Mouse (Mus musculus) frontal cortex, postnatal 10 days (tissue): ENCODE results near the gene Myo1b.
"Not testable (repeated sequence)": the region's sequence is repeated elsewhere in the genome, so short reads cannot be mapped to it uniquely, and the experiment has no call there.

Experiments used
- DNase-seq, 2 experiments: peaks; one replicate each; pipeline ENCODE4 v3.0.0; 2022; ENCODE audit warnings: low spot score in 2 of 2, mixed read lengths in 1 of 2

The Myo1b gene

DNA sequence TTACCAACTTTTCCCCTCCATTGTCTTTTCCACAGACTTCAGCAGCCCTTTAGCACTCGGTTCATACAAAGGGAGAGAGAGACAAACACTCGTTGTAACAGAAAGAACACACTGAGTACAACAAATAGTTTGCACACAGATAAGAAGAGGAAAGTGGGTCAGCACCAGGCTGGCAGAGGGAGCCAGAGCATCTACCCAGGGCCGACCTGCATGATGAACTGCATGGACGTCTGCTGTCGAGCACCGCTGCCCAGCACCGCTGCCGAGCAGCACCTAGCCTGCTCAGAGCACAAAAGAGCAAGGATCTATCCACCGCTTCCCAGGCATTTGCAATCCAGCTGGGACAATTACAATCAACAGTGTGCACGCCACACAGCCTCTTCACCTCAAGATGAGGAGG lies 19.9 kb downstream of the Myo1b start:
- no peak for DNase-seq

DNA sequence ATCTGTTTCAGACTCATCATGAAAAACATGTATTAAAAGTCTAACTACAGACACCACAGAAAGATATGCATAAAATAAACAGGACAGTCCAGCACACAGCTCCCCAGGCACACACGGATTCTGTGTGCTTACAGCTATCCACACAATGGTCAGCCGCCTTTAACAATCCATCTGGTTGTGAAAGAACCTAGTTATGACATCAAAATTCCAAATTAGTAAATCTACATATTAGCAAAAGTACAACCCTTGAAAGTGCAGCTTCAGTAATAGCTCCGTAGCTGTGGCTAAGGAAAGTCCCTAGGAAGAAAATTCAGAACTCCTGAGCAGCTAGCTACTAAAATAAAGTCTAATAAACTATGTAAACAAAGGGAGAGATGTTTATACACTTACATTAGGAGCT lies 21.1 kb downstream of the Myo1b start:
- no peak for DNase-seq

DNA sequence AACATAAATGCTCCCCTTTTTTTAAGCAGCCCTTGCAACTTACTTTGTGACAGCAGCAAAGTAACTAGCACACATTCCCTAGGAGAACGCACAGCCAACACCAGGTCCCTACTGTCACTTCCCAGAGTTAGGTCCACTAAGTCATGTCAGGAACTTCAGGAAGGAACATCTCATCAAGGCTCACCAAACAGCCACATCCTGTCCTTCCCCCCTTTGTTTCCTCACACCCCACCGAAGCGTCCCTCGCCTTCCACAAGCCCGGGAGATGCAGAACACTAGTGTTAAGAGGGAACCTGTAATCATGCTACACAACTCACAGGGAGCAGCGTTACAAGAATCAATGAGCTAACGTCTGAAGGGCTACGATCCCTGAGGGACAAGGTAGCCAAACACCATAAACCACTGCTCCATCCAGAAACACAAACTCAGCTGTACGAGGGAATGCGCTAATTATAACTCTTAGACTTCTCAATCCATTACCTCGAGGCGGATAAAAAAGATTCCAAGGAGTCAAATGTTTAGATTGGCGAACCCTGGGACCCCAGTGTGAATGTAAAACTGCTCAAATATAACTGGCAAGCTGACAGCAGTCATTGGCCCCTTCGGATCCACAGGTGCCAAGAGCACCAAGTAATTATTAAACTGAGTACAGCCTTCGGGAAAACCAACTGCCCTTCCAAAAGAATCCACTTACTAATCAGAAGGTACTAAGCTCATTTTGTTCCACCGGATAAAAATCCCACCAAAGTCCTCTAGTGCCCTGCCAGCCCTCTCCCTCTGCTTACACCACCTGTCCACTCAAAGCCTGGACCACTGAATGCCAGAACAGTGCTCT lies 22.1 kb downstream of the Myo1b start:
- no peak for DNase-seq

DNA sequence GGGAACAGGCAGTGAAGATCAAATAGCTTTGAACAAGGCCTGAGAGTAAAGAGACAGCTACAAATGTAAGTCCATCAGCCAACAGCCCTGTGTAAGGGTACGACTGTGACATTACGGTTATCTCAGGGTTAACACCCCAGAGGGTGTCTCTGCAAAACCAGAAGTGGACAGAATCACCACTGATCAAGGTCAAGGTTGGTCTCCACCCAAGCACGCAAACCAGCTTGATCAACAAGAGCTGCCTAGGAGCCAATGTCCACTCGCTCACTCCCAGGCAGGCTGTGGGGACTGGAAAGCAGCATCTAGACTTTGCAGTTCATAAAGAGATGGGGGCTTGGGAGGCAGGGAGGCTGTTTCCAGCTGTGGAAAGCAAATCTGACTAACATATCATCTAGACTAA lies 23.9 kb downstream of the Myo1b start:
- DNase-seq, result no peak

DNA sequence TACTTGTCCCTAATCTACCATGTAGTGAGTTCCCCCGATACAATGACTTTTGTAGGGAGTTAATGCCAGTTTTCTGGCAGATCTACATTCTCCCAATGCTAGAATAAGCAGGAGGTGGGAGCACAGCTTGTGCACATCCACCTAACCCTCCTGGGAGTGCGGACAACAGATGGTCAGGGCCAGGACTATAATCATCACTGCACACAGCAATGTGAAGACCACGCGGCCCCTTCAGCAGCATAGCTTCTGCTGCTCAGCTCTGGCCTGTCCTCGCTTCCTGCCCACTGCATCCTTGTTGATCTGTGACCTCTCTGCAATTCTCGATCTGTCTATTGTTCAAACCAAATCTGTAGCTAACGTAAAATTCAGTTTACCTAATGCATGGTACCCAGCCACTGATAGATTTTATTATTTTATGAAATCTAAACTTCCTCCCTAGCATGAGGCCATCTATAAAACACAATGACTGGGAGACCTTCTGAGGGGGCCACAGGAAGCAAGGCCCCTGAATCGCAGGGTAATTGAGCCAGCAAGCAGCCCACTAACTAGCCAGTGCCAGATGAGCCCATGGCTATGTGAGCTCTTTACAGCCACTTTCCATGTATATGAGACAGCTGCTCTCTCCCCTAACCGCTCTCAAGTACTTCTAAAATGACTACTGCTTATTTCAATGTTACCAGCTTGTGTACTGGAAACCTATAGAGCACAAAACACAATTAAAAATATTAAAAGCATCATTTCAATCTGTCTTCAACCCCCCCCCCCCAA lies 27.6 kb downstream of the Myo1b start:
- no peak for DNase-seq

DNA sequence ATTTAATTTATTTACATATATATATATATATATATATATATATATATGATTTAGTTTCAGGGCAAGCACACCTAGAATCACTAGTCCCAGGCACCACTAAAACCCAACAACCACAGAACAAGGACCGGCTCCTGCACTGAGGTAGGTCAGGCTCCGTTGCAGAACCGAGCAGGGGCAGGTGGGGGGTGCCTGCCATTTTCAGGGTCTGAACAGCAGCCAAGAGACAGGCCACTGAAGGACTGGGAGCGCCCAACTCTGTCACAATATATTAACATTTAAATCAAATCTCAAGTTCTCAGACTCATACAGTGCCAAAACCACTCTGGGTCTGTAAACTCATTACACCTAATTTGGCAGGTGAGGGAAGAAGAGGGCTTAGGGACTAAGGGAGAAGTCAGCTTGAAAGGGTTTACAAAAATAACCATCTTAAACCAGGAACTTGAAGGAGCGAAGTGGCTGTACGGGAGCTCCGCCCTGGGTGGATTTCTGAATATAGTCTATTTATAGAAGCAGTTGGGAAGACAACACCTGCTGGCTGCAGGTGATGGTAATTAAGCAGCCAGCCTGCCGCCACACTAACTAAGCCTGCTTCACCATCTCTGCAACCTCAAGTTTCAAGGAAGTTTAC lies 30.4 kb downstream of the Myo1b start:
- DNase-seq, result no peak

DNA sequence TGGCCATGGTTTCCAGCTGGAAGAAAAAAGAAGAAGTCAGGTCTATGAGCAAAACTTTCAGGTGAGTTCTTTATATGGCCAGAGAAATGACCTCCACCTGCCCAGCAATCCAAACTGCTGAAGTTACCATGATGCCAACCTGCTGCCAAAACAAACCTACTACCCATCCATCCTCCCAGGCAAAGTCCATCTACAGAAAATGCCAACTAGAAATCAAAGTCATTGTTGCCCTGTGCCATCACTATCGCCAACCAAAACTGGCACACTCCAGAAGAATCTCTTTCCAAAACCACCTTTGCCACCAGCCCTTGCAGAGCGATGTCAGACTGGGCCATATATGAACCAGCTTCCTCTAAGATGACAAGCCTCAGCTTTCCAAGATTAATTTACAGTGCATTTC lies 32.7 kb downstream of the Myo1b start:
- DNase-seq, result no peak

DNA sequence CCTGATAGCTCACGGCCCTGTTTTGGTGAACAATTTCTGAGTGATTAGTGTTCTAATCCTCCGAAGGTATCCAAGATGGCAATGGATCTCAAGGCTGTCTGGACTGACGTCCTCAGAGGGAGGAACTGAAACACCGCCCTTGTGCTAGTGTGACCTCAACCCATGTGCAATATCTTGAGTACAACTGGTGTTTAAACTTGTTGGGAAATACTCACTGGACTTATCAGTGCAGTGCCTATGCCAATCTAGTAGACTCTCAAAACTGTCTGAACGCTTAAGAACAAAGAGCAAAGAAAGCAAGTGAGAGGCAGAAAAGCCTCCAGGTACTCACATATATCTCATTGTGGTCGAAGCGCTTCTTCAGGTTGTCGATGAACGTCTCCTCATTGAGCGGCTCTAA lies 33.1 kb downstream of the Myo1b start:
- no peak for DNase-seq

DNA sequence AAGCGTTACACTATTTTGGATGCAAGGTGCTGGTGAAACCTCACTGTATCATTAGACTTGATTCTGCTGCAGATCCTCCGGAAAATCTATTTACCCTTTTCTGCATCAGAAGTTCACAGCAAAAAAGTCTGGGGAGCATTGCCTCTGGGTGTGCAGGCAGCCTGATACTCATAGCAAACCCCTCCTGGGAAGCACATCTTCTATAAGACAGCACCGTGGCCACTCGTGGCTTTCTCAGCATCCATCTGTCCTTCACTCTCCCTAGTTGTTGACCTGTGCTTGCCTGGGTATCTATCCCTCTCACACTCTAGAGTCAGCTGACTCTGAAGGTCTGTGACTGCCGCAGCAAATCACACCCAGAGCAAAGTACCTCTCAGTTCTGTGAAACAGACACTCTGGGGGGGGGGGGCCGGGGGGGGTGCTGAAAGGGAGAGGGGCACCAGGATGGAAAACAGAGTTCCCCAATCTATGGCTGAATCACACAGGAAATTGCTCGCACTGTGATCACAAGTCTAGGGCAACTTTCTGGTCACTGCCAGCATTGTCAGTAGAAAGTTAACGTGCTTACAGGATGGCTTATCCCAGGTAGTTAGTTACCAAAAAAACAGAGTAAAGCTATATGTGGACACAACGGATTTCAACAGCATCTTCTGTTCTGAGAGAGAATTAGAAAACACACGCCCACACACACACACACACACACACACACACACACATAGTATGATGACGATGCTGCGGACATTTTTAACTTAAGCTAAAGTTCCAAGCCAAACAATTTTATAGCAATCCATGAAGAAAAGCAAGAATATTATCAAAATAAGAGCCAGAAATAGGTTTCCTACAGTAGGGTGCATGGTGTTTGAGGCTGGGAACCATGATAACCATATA lies 35.7 kb downstream of the Myo1b start:
- DNase-seq, result no peak

DNA sequence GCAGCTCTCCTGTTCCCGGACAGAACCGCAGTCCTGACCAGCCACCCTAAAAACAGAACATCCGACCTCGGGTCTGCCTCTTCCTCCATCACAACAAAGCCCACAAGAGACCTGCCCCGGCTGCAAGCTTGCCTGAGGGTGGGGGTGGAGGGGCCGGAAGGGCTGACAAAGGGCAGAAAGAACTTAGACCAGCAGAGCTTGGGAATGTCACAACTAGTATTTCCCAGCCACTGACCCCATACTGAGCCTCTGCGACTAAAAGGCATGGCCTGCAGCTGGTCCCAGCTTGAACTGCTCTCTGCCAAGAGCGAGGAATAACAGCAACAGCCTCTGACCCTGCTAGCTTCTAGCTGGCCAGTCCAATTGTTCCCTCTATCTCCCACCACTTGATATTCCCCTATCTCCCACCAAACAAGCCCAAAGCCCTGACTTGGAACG lies 36.5 kb downstream of the Myo1b start:
- no peak for DNase-seq

DNA sequence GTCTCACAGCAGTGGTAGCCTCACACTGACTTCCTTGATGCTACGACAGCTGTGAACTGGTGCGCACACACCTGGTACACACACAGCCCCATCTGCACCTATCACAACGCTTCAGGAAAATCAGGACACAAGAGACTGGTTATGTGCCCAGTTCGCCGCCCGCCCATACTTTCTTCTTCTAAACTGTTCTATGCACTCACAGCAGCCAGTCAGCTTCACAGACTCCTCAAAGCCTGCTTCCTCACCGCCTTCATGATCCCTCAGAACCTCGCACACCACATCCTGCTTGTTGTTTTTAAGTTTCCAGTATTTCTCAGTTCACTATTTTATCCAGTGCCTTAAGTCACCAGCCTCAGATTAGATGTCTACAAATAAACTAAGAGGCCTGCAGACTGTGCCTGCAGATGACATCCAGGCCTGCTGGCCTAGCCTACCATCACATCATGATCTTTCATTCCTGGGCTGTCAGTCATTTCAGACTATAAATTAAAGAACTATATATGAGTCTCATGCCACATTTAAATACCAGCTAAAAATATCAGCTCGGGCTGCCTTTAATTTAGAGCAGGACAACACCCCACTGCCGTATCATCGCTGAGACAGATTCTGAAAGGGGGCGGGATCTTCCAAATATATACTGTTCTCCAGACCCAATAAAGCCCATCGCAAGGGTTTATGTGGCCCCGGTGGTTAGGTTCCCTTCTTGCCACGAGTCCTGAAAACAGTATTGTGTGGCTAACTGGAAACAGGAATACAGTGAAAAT lies 40.2 kb downstream of the Myo1b start:
- DNase-seq, result no peak

DNA sequence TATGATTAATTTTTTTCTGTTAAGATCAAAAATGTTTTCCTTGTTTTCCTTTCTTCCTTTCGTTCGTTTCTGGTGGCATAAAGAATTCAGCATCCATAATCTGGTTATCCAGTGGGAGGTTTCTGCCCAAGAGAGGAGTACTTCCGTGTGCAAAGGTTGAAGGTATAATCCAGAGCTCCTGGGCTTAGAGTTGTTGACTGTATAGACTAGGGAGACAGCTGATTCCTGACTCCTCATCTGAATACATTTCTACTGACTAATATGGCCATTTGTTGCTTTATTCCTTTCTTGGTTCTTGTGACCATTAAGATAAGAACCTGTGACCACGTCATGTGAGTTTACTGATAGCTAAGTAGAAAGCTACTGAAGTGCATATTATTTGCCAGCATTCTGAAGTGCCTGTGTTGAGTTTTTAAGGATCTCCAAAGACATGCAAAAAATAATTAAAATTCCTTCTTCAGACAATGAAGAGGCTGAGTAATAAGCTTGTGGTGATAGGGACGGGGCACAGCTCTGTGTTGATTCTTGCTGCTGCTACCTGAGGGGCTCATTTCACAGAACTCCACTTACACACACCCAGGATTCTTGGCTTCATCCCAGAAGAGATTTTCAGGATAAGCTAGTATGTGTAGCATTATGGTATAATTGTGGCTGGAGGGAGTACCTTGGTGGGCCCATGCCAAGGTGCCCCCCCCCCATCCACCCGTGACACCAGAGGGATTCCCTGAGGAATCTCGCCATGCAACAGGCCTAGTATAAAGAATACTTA lies 43.2 kb downstream of the Myo1b start:
- DNase-seq, result no peak

DNA sequence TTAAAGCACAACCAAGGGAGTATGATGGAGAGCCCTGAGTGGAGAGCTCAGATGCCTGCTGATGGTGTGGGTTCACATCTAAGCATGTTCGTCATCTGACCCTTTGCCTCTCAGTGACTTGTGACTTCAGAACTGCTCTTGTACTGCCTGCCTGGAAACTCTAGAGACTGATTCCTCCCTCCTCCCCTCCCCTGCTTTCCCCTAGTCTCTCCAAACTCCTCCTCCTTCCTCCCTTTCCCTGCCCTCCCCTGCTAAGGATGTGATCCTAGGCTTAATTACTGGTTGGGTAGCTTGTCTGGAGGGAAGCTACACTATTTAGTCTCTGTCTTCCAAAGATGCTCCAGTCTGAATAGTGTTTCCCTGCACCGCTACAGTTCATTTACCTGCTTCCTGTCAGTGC lies 44.6 kb downstream of the Myo1b start:
- DNase-seq, result not testable (repeated sequence)

DNA sequence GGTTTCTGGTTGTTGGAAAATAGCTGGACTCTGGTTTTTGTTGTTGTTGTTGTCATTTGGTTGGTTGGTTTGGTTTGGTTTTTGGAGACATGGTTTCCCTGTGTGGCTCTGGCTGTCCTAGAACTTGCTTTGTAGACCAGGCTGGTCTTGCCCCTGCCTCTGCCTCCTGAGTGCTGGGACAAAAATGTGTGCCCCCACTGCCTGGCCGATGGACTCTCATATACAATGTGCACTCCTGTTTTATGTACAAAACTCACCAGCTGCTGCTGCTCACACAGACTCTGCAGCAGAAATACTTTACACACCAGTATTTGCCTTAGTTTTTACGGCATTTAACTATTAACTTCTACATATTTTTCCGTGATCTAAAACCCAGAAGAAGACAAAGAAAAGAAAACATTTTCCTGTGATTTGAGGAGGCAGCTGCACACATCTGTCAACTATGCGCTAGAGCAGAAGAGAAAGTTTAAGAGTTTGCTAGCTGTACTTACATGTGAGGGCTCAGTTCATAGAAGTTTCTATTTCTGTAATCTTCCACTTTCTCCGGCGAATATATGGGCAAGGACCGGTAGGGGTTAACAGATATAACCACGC lies 52.9 kb downstream of the Myo1b start:
- no peak for DNase-seq

DNA sequence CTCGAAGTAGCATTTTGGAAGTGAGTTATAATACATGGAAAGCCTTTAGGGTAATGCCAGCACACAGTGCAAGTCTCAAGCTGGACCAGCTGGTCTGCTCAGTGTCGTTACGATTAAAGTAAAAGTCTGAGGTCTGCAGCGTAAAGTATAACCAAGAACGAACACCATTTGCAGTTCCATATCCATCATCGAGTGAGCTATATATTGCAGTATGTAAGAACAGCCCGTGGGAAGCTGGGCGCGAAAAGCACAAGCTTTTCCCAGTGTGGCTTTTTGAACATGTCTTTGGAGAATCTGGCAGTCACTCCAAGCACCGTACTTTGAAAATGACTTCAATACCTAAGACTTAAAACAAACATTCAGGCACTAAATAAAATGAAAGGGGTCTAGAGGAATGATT lies 55.0 kb downstream of the Myo1b start:
- DNase-seq, result no peak

DNA sequence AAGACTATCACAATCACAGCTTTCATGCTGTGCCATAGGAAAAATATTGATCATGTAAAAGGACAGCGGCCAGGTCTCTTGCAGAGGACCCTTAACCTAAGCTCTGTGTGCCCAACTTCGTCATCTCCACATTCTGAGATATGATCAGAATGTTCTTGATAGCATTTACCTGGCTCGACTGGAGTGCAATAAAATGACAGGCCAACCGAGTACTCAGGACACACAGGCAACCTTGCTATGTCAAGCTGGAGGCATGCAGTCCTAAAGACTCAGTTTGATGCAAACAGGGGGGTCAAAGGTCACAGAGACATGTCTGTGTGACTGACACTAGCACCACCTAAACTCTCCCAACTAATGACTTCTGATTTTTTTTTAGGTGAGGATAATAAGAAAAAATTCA lies 58.9 kb downstream of the Myo1b start:
- DNase-seq, result no peak

DNA sequence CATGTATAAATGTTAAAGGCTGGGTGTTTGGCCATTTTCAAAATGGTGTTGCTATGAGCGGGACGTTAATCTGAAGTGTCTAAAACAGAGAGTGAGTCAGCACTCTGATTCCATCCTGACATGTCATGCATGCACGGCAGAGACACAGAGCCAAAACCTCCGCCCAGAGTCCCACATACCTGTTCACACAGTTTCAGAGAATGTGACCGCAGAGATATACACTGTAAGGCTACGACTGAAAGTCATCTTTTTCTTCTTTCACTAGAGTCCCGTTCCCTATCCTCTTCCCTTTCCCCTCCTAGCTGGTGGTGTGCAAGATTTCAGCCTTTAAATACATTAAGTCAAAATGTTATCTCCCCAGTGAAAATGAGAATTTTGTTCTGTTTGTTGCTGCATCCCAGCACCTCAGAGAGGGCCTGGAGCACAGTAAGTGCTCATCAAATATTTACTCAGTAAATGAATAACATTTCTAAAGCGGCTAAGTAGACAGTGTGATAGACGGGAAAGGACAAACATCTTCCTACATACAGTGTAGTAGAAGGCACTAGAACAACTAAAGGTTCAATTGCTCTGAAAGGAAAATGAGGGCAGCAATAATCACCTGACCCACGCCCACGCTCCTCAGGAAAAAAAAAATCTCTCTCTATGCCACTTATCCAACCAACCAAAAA lies 59.5 kb downstream of the Myo1b start:
- DNase-seq, result no peak

DNA sequence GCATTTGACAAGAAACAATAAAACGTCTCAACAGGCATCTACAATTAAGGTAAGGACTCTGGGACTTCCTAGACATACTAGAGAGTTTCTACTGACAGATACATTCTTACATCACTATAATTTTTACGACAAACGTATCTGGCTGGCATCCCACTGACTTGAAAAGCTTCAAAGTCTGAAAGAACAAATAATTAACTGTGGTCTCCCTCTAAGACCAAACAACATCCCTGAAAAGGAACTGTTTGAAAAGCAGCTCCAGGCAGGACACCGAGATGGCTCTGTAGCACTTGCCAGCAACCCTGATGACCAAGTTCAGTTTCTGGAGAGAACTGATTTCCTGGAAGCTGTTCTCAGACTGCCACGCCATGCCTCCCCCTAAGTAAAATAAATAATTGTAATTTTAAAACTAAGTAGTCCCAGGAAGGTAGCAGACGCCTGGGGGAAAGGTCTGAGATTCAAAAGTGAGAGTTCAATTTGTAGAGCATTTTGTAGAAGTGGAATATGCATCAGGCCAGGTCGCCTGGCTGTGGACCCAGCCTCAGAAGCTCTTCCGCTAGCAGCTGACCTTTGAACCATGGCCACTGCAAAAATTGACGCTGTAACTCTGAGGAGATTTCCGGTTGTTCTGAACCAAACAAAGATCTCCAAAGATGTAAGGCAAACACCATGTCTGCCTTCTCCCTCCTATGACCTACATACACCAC lies 60.2 kb downstream of the Myo1b start:
- no peak for DNase-seq

DNA sequence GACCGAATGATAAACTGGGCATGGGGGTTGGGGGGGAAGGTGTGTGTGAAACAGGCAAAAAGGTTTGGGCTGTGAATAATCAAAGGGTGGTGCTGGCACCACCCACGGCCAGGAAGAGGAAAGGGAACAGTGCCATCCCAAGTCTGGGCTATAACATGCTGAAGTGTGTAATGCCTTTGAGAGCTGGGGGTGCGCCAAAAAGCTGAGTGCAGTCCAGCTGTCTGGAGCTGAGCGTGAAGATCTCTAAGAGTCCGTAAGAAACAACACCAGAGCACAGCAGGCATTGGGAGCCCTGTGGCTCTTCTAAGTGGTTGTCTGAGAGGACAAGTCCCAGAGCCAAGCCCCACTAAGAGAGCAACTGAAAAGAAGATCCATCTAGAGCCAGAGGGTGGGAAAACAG lies 63.6 kb downstream of the Myo1b start:
- peak in 1 of 2 experiments; percentile 28 for DNase-seq
